Comparison of ENCODE assay signal across 8 mouse cellular contexts in the genomic region with DNA sequence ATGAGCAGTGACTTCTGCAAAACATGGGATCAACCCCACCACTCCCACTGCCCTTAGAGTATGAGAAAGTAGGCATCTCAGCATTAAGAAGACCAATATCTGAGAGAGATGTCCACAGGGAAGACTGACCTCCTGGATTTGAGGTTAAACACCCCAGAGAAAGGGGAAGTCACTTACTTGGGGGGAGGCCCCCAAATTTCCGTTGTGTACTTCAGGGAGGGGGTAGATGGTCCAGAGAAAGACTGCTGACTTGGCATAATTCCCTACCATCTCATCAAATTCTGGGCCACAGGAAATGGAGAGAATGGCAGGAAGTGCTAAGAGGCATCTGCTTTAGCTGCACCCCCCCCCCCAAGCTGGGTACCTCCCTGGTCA. TPM values are rescaled to one million over a fixed set of nuclear protein-coding genes. Genes with fewer than 3 reads are reported as not detected.
DNase-seq lines count a peak whose midpoint lies in the region; ATAC-seq and TF ChIP-seq lines count a peak whose summit lies in the region.

No protein-coding gene starts in this region.

- H3K27ac ChIP-seq in kidney, adult 2 months (ENCODE audit: insufficient read depth, low read depth, low read length) = no peak overlapping the region
- no peak overlapping the region for H3K27ac ChIP-seq in hindbrain, embryonic 11.5 days (ENCODE audit: low read depth, low read length)
- H3K27ac ChIP-seq in midbrain, embryonic 12.5 days (replicated peaks) = no peak overlapping the region

- 67% methylated on average over 1 of the region's 1 CpGs for WGBS in kidney, adult 2 months
- WGBS in hindbrain, embryonic 11.5 days = 82% methylated on average over 1 of the region's 1 CpGs
- WGBS in midbrain, embryonic 12.5 days = 81% methylated on average over 1 of the region's 1 CpGs

- H3K4me3 ChIP-seq in kidney, adult 2 months (ENCODE audit: insufficient read depth, low read depth, low read length) = 0 out of 2 replicates have a peak overlapping the region, but pooled peaks have one; percentile 51
- H3K4me3 ChIP-seq in hindbrain, embryonic 11.5 days (ENCODE audit: low read depth, low read length) = peak overlapping the region; percentile 88
- peak overlapping the region; percentile 78 for H3K4me3 ChIP-seq in midbrain, embryonic 12.5 days

- TF ChIP-seq CTCF in kidney, adult 2 months (conservative IDR thresholded peaks at IDR 0.05; ENCODE audit: insufficient read depth, insufficient read length, low read depth, low read length) = no peak

- H3K36me3 ChIP-seq in kidney, adult 2 months (ENCODE audit: control insufficient read depth, insufficient read depth, low read length) = no peaks in the 10 kb centered on the region; the same call in 1 of the 2 replicates
- 0 out of 2 replicates have a peak, but pooled peaks cover 4% of the 10 kb centered on the region for H3K36me3 ChIP-seq in hindbrain, embryonic 11.5 days (ENCODE audit: control insufficient read depth, insufficient read depth, low read length)
- H3K36me3 ChIP-seq in midbrain, embryonic 12.5 days = peaks cover 27% of the 10 kb centered on the region

- ATAC-seq in hindbrain, embryonic 11.5 days (ENCODE audit: low FRiP score) = no peak
- ATAC-seq in midbrain, embryonic 12.5 days (ENCODE audit: low FRiP score, low read depth) = no peak
- no peak for ATAC-seq in frontal cortex, adult (ENCODE audit: low TSS enrichment)

- peaks cover 3% of the 10 kb centered on the region; the same call in 1 of the 2 replicates for H3K4me1 ChIP-seq in kidney, adult 2 months (ENCODE audit: control insufficient read depth, insufficient read depth, low read length)
- H3K4me1 ChIP-seq in hindbrain, embryonic 11.5 days (replicated peaks; ENCODE audit: control insufficient read depth, insufficient read depth, low read length) = 0 out of 2 replicates have a peak, but pooled peaks cover 4% of the 10 kb centered on the region
- peaks cover 31% of the 10 kb centered on the region for H3K4me1 ChIP-seq in midbrain, embryonic 12.5 days

- H3K4me2 ChIP-seq in hindbrain, embryonic 11.5 days (replicated peaks; ENCODE audit: low read depth, low read length) = peak overlapping the region; percentile 70
- H3K4me2 ChIP-seq in midbrain, embryonic 12.5 days (replicated peaks) = peak overlapping the region; percentile 71

- no peak for DNase-seq in kidney, adult 2 months
- no peak for DNase-seq in kidney, postnatal 36 days
- DNase-seq in brain, adult 2 months (ENCODE audit: low read depth, low spot score) = peak; percentile 19
- no peak for DNase-seq in hindbrain, embryonic 11.5 days (ENCODE audit: low spot score)
- no peak for DNase-seq in urinary bladder, postnatal 10 days (ENCODE audit: low spot score)
- no peak for DNase-seq in cerebellum, postnatal 25 days

- H3K27me3 ChIP-seq in kidney, adult 2 months (replicated peaks; ENCODE audit: control insufficient read depth, insufficient read depth, low read length) = no peaks in the 10 kb centered on the region
- no peaks in the 10 kb centered on the region for H3K27me3 ChIP-seq in hindbrain, embryonic 11.5 days (ENCODE audit: control insufficient read depth, insufficient read depth, low read length)
- H3K27me3 ChIP-seq in midbrain, embryonic 12.5 days = no peaks in the 10 kb centered on the region

- no peak for TF ChIP-seq POLR2A in kidney, adult 2 months (IDR thresholded peaks at IDR 0.05; ENCODE audit: low read depth, low read length)

- no peaks in the 10 kb centered on the region for H3K9me3 ChIP-seq in hindbrain, embryonic 11.5 days (ENCODE audit: control insufficient read depth, low read length)
- no peaks in the 10 kb centered on the region for H3K9me3 ChIP-seq in midbrain, embryonic 12.5 days

- peak overlapping the region; percentile 81 for H3K9ac ChIP-seq in hindbrain, embryonic 11.5 days (ENCODE audit: low read depth, low read length)
- peak overlapping the region; percentile 78 for H3K9ac ChIP-seq in midbrain, embryonic 12.5 days (replicated peaks)

RNA-seq across cellular contexts. Expression of gene Arrb2, which starts 1.1 kb away (rescaled TPM):
- 30.2 and 33.7 TPM in 2 replicates for polyA plus RNA-seq in kidney, adult 2 months (2012; rRNA removed)
- polyA plus RNA-seq in hindbrain, embryonic 11.5 days (2014; fragmentation: Nextera tagmentation; extraction: Ambion mirVana) = 27.8 and 38.1 TPM in 2 replicates
- polyA plus RNA-seq in midbrain, embryonic 12.5 days (2016; fragmentation: Nextera tagmentation; extraction: Ambion mirVana) = 37.0 and 41.1 TPM in 2 replicates

RNA-seq across cellular contexts. Expression of gene Med11, which starts 18.2 kb away (rescaled TPM):
- polyA plus RNA-seq in kidney, adult 2 months (2012; rRNA removed) = 27.0 and 27.9 TPM in 2 replicates
- polyA plus RNA-seq in hindbrain, embryonic 11.5 days (2014; fragmentation: Nextera tagmentation; extraction: Ambion mirVana) = 40.2 and 42.0 TPM in 2 replicates
- polyA plus RNA-seq in midbrain, embryonic 12.5 days (2016; fragmentation: Nextera tagmentation; extraction: Ambion mirVana) = 37.6 and 39.2 TPM in 2 replicates

RNA-seq across cellular contexts. Expression of gene Pelp1, which starts 23.7 kb away (rescaled TPM):
- polyA plus RNA-seq in kidney, adult 2 months (2012; rRNA removed) = 12.4 and 12.9 TPM in 2 replicates
- 31.0 and 32.0 TPM in 2 replicates for polyA plus RNA-seq in hindbrain, embryonic 11.5 days (2014; fragmentation: Nextera tagmentation; extraction: Ambion mirVana)
- 40.0 and 40.3 TPM in 2 replicates for polyA plus RNA-seq in midbrain, embryonic 12.5 days (2016; fragmentation: Nextera tagmentation; extraction: Ambion mirVana)

RNA-seq across cellular contexts. Expression of gene Zmynd15, which starts 25.7 kb away (rescaled TPM):
- polyA plus RNA-seq in kidney, adult 2 months (2012; rRNA removed) = 11.6 and 12.4 TPM in 2 replicates
- 0.22 and 0.43 TPM in 2 replicates for polyA plus RNA-seq in hindbrain, embryonic 11.5 days (2014; fragmentation: Nextera tagmentation; extraction: Ambion mirVana)
- polyA plus RNA-seq in midbrain, embryonic 12.5 days (2016; fragmentation: Nextera tagmentation; extraction: Ambion mirVana) = 0.21 and 0.33 TPM in 2 replicates

RNA-seq across cellular contexts. Expression of gene Cxcl16, which starts 26.2 kb away (rescaled TPM):
- polyA plus RNA-seq in kidney, adult 2 months (2012; rRNA removed) = 99.3 and 103 TPM in 2 replicates
- 0.42 and 1.2 TPM in 2 replicates for polyA plus RNA-seq in hindbrain, embryonic 11.5 days (2014; fragmentation: Nextera tagmentation; extraction: Ambion mirVana)
- polyA plus RNA-seq in midbrain, embryonic 12.5 days (2016; fragmentation: Nextera tagmentation; extraction: Ambion mirVana) = 1.6 and 1.7 TPM in 2 replicates
